10 mouse cellular contexts compared by ENCODE assay signal in the genomic region with DNA sequence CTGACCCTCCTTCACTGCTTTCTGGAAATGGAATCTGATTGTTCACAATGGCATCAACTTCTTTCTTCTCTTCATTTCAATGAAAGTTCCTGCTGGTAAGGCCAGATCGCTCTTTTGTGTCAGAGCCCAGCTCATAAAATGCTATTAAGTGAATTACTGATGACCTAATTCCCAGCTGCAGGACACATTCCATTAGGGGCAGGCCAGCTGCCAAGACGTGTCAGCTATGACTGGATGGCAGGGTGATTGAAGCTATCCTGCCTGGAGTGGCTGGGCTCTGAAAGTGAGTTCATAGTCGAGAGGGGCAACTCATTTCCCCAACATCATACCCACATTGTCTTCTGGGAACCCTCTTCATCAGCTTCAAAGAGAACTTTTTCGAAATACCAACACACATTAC.
DNase-seq lines count a peak whose midpoint lies in the region; ATAC-seq and TF ChIP-seq lines count a peak whose summit lies in the region.
"Had no signal": no experiment of that assay in that cellular context is flagged by ENCODE, and none has a peak within 500 bp of the region (broad histone marks: within the 10 kb centered on the region; RNA-seq: fewer than 3 reads in every experiment).

No protein-coding gene starts in this region.

- no peak for ATAC-seq in kidney, embryonic 16.5 days (ENCODE audit: low FRiP score, low TSS enrichment)
- ATAC-seq in heart, embryonic 14.5 days (ENCODE audit: insufficient number of reproducible peaks, insufficient read depth, low FRiP score, low read depth) = no peak
- no peak for ATAC-seq in CD4-positive, CD25-positive, alpha-beta regulatory T cell, adult 4 months
- ATAC-seq in intestine, embryonic 16.5 days = no peak
- ATAC-seq: Patski had no signal

- 30% methylated on average over 4 of the region's 4 CpGs for WGBS in kidney, adult 2 months
- WGBS in kidney, embryonic 16.5 days = 35% methylated on average over 4 of the region's 4 CpGs
- WGBS in heart, embryonic 14.5 days = 29% methylated on average over 4 of the region's 4 CpGs
- WGBS in intestine, embryonic 16.5 days = 49% methylated on average over 4 of the region's 4 CpGs

- H3K4me3 ChIP-seq in kidney, adult 2 months (ENCODE audit: insufficient read depth, low read depth, low read length) = no peak overlapping the region
- H3K4me3 ChIP-seq in kidney, embryonic 16.5 days (ENCODE audit: low read length) = no peak overlapping the region
- no peak overlapping the region for H3K4me3 ChIP-seq in heart, embryonic 14.5 days (ENCODE audit: control insufficient read depth in 1 of 2, insufficient read depth in 1 of 2, low read depth in 1 of 2, low read length in 2 of 2)
- no peak overlapping the region for H3K4me3 ChIP-seq in intestine, embryonic 16.5 days (ENCODE audit: low read length)

- H3K27me3 ChIP-seq in kidney, adult 2 months (replicated peaks; ENCODE audit: control insufficient read depth, insufficient read depth, low read length) = no peaks in the 10 kb centered on the region; the same call in 1 of the 2 replicates
- no peaks in the 10 kb centered on the region for H3K27me3 ChIP-seq in kidney, embryonic 16.5 days (ENCODE audit: insufficient read depth, low read length)
- no peaks in the 10 kb centered on the region for H3K27me3 ChIP-seq in heart, embryonic 14.5 days (ENCODE audit: control insufficient read depth, insufficient read depth, low read length)
- no peaks in the 10 kb centered on the region for H3K27me3 ChIP-seq in intestine, embryonic 16.5 days (replicated peaks; ENCODE audit: control insufficient read depth, insufficient read depth, low read length)
- H3K27me3 ChIP-seq: Patski had no signal

- no peaks in the 10 kb centered on the region for H3K9me3 ChIP-seq in kidney, embryonic 16.5 days (ENCODE audit: low read length)
- no peaks in the 10 kb centered on the region for H3K9me3 ChIP-seq in heart, embryonic 14.5 days (ENCODE audit: control insufficient read depth, low read length)
- no peaks in the 10 kb centered on the region for H3K9me3 ChIP-seq in intestine, embryonic 16.5 days (ENCODE audit: control insufficient read depth, low read length)

- H3K27ac ChIP-seq in kidney, adult 2 months (ENCODE audit: insufficient read depth, low read depth, low read length) = no peak overlapping the region
- H3K27ac ChIP-seq in kidney, embryonic 16.5 days (ENCODE audit: low read length) = no peak overlapping the region
- H3K27ac ChIP-seq in heart, embryonic 14.5 days (replicated peaks in 1 of 2; ENCODE audit: control insufficient read depth in 1 of 2, insufficient read depth in 1 of 2, low read depth in 2 of 2, low read length in 2 of 2) = peak overlapping the region; percentile 20 to 39; a peak in 1 of 4 replicates
- H3K27ac ChIP-seq in intestine, embryonic 16.5 days (ENCODE audit: low read length) = no peak overlapping the region

- no peak for TF ChIP-seq POLR2A in kidney, adult 2 months (IDR thresholded peaks at IDR 0.05; ENCODE audit: low read depth, low read length)
- TF ChIP-seq POLR2A in brain, embryonic 14.5 days (IDR thresholded peaks at IDR 0.05; ENCODE audit: borderline replicate concordance, extremely low read depth, insufficient read depth, insufficient read length, poor library complexity, severe bottlenecking) = no peak

- H3K4me2 ChIP-seq in kidney, embryonic 16.5 days (replicated peaks; ENCODE audit: low read depth, low read length) = no peak overlapping the region
- no peak overlapping the region for H3K4me2 ChIP-seq in heart, embryonic 14.5 days (ENCODE audit: low read length)
- no peak overlapping the region for H3K4me2 ChIP-seq in intestine, embryonic 16.5 days (ENCODE audit: low read depth, low read length)

- H3K36me3 ChIP-seq in kidney, adult 2 months (ENCODE audit: control insufficient read depth, insufficient read depth, low read length) = no peaks in the 10 kb centered on the region
- no peaks in the 10 kb centered on the region for H3K36me3 ChIP-seq in kidney, embryonic 16.5 days (ENCODE audit: insufficient read depth, low read length)
- H3K36me3 ChIP-seq in heart, embryonic 14.5 days (ENCODE audit: control insufficient read depth, insufficient read depth, low read length) = no peaks in the 10 kb centered on the region
- no peaks in the 10 kb centered on the region for H3K36me3 ChIP-seq in intestine, embryonic 16.5 days (ENCODE audit: control insufficient read depth, insufficient read depth, low read length)

- no peaks in the 10 kb centered on the region for H3K4me1 ChIP-seq in kidney, adult 2 months (ENCODE audit: control insufficient read depth, insufficient read depth, low read length)
- H3K4me1 ChIP-seq in kidney, embryonic 16.5 days (ENCODE audit: insufficient read depth, low read length) = no peaks in the 10 kb centered on the region
- peaks cover 5 to 13% of the 10 kb centered on the region in 2 experiments for H3K4me1 ChIP-seq in heart, embryonic 14.5 days (ENCODE audit: control insufficient read depth in 2 of 2, insufficient read depth in 2 of 2, low read length in 2 of 2)
- H3K4me1 ChIP-seq in intestine, embryonic 16.5 days (ENCODE audit: control insufficient read depth, insufficient read depth, low read length) = no peaks in the 10 kb centered on the region

- H3K9ac ChIP-seq in kidney, embryonic 16.5 days (replicated peaks; ENCODE audit: low read length) = no peak overlapping the region
- H3K9ac ChIP-seq in heart, embryonic 14.5 days (ENCODE audit: low read length) = no peak overlapping the region
- no peak overlapping the region for H3K9ac ChIP-seq in intestine, embryonic 16.5 days (ENCODE audit: low read depth, low read length)

- TF ChIP-seq CTCF in kidney, adult 2 months (conservative IDR thresholded peaks at IDR 0.05; ENCODE audit: insufficient read depth, insufficient read length, low read depth, low read length) = no peak
- no peak for TF ChIP-seq CTCF in brain, embryonic 14.5 days (IDR thresholded peaks at IDR 0.05; ENCODE audit: borderline replicate concordance, extremely low read depth, insufficient read depth, insufficient read length)

- peak; percentile 17 for DNase-seq in kidney, adult 2 months
- DNase-seq in brain, embryonic 14.5 days (ENCODE audit: low read depth) = peak; percentile 70
- DNase-seq in lung, postnatal 4 days = peak; percentile 57 to 65
- no peak for DNase-seq in ovary, postnatal 36 days (ENCODE audit: low spot score)
- DNase-seq: thymus, adult 2 months had no signal

Comparison
In these comparisons a context has a peak if more than half of its experiments do, and no peak if none do; other contexts are left out.
1. H3K27ac ChIP-seq: peak in heart, embryonic 14.5 days (2 of 2); none in kidney, adult 2 months (single experiment), kidney, embryonic 16.5 days (single experiment) and intestine, embryonic 16.5 days (single experiment).